Mouse (Mus musculus): ENCODE results near the gene Evx1. TPM values are rescaled to one million over a fixed set of nuclear protein-coding genes. Genes with fewer than 3 reads are reported as not detected.
"Not testable (repeated sequence)": the region's sequence is repeated elsewhere in the genome, so short reads cannot be mapped to it uniquely, and the experiment has no call there.

Gene Evx1
- total and polyA plus RNA-seq, 2 experiments from 2014 or later: 2.1 to 6.2 TPM

DNA sequence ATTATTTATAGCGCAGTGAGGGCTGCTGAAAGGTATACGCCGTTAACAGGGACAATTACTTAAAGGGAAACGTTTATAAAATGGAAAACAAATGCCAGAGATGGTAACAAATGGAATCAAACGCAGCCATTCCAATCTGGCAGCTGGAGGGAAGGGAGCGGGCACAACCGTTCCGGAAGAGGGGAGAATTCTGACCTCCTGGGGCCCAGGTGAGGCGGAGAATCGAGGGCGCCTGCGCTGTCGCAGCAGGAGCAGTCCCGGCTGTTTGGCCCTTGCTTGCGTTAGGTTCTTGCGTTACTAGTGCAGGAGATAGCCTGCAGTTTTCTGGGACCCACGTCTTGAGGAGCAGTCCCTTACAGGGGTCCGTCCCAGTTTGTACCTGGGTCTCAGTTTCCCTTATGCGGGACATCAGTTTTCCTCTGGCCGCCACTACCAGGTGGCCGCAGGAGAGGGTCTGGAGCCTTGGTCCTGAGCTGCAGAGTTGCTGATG lies 8.6 kb downstream of the Evx1 start:
- no peak for TF ChIP-seq CTCF (IDR thresholded peaks at IDR 0.05; ENCODE audit: low read depth)
- Histone ChIP-seq H3K4me3 (ENCODE audit: low read length) (no peak overlapping the region), H3K4me1 (ENCODE audit: insufficient read depth, low read length) (no peaks in the 10 kb centered on the region), H3K9ac (replicated peaks; ENCODE audit: low read length) (no peak overlapping the region), H3K27ac (no peak overlapping the region), H3K36me3 (ENCODE audit: insufficient read depth, low read length) (no peaks in the 10 kb centered on the region), H3K4me2 (ENCODE audit: low read depth, low read length) (no peak overlapping the region), H3K27me3 (ENCODE audit: insufficient read depth, low read length) (peaks cover 87% of the 10 kb centered on the region), H3K9me3 (ENCODE audit: low read length) (no peaks in the 10 kb centered on the region)
- ATAC-seq (no peak), DNase-seq (ENCODE audit: low spot score) (no peak)
- 3% methylated on average over 21 of the region's 21 CpGs for WGBS

DNA sequence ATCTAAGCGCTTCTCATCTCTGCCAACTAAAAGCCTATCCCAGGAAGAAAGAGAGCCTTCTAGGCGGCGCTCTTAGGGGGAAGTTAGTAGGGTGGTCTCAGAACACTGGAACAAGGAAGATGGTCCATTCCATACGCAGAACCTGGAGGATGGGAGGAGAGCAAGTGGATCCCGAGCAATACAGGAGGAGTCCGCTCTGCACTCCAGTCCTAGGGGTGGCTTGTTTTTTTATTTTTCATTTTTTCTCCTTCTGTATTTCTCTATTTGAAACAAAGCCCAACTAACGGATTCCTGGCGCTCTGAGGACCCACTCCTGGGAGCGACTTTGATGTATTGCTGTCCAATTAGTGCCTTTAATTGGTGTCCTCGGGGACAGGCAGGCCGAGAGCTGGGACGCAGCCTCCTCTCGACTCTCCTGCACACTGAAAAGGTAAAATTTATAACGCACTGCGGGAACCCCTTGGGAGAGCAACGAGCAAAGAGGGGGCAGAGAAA lies 9.5 kb downstream of the Evx1 start:
- Histone ChIP-seq H3K36me3 (ENCODE audit: insufficient read depth, low read length) (no peaks in the 10 kb centered on the region), H3K9me3 (ENCODE audit: low read length) (no peaks in the 10 kb centered on the region), H3K4me3 (ENCODE audit: low read length) (no peak overlapping the region), H3K27me3 (ENCODE audit: insufficient read depth, low read length) (peaks cover 78% of the 10 kb centered on the region), H3K27ac (no peak overlapping the region), H3K4me2 (ENCODE audit: low read depth, low read length) (no peak overlapping the region), H3K4me1 (ENCODE audit: insufficient read depth, low read length) (no peaks in the 10 kb centered on the region), H3K9ac (replicated peaks; ENCODE audit: low read length) (no peak overlapping the region)
- TF ChIP-seq CTCF (IDR thresholded peaks at IDR 0.05; ENCODE audit: low read depth): no peak
- ATAC-seq: no peak
- no peak for DNase-seq (ENCODE audit: low spot score)
- WGBS: 2% methylated on average over 16 of the region's 16 CpGs

DNA sequence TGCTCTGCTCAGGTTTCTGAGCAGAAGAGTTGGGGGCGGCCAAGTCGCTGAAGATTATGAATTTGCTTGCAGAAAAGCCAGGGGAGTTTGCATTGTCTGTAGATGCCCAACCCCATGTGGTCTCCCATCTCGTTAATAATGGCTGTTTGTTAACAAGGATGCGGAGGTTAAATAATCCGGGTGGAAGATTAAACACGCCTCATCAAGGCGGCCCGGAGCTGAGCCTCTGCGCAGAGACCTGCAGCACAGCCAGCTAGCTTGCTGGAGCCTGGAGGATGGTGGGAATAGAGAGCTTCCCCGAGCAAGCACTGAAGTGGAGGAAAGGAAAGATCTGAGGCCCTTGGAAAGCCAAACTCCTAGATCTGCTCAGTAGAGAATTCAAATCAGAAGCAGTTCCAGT lies 10.0 kb downstream of the Evx1 start:
- Histone ChIP-seq H3K36me3 (ENCODE audit: insufficient read depth, low read length) (no peaks in the 10 kb centered on the region), H3K9ac (replicated peaks; ENCODE audit: low read length) (no peak overlapping the region), H3K4me1 (ENCODE audit: insufficient read depth, low read length) (no peaks in the 10 kb centered on the region), H3K9me3 (ENCODE audit: low read length) (no peaks in the 10 kb centered on the region), H3K27me3 (ENCODE audit: insufficient read depth, low read length) (peaks cover 73% of the 10 kb centered on the region), H3K4me3 (ENCODE audit: low read length) (no peak overlapping the region), H3K4me2 (ENCODE audit: low read depth, low read length) (no peak overlapping the region), H3K27ac (no peak overlapping the region)
- no peak for TF ChIP-seq CTCF (IDR thresholded peaks at IDR 0.05; ENCODE audit: low read depth)
- ATAC-seq (no peak), DNase-seq (ENCODE audit: low spot score) (no peak)
- WGBS: 2% methylated on average over 10 of the region's 10 CpGs

DNA sequence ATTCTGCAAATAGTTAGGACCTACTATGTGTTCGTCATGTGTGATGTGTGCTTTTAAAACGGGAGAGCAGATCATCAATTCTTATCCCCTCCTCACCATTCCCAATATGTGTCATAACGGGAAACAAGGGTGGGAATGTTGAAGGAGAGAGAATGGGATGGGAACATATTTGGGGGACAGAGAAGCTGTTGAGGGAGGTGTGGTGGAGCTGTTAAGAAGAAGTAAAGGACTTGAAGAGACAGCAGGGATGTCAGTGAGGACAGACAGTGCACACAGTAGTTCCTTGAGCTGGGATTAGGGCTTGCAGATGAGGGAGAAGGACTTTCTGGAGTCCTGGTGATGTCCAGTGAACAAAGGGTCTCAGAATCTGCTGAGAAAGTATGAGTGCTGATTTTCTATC lies 10.8 kb downstream of the Evx1 start:
- H3K27me3 ChIP-seq (ENCODE audit: insufficient read depth, low read length): peaks cover 65% of the 10 kb centered on the region
- no peaks in the 10 kb centered on the region for H3K9me3 ChIP-seq (ENCODE audit: low read length)
- TF ChIP-seq CTCF (IDR thresholded peaks at IDR 0.05; ENCODE audit: low read depth): no peak
- DNase-seq (ENCODE audit: low spot score): no peak
- no peak overlapping the region for H3K9ac ChIP-seq (replicated peaks; ENCODE audit: low read length)
- no peaks in the 10 kb centered on the region for H3K4me1 ChIP-seq (ENCODE audit: insufficient read depth, low read length)
- WGBS: 41% methylated on average over 3 of the region's 3 CpGs
- H3K27ac ChIP-seq: no peak overlapping the region
- no peak overlapping the region for H3K4me3 ChIP-seq (ENCODE audit: low read length)
- no peak for ATAC-seq
- H3K4me2 ChIP-seq (ENCODE audit: low read depth, low read length): no peak overlapping the region
- H3K36me3 ChIP-seq (ENCODE audit: insufficient read depth, low read length): no peaks in the 10 kb centered on the region

DNA sequence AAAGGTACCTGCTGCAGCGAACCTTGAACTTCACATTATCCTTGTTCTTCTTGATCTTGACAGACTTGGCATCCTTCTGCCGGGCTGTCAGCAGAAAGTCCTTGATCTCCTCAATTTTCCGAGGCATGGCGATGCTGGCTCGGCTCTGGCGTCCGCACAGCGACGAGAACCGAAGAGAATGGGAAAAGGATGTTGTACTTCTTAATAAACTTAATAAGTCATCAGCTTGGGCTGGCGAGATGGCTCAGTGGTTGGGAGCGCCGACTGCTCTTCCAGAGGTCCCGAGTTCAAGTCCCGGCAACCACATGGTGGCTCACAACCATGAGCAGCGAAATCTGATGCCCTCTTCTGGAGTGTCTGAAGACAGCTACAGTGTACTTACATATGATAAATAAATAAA lies 33.5 kb downstream of the Evx1 start:
- H3K9ac ChIP-seq (replicated peaks; ENCODE audit: low read length); H3K27me3 ChIP-seq (ENCODE audit: insufficient read depth, low read length); DNase-seq (ENCODE audit: low spot score); H3K4me3 ChIP-seq (ENCODE audit: low read length); H3K36me3 ChIP-seq (ENCODE audit: insufficient read depth, low read length); ATAC-seq; H3K4me1 ChIP-seq (ENCODE audit: insufficient read depth, low read length); H3K9me3 ChIP-seq (ENCODE audit: low read length); H3K4me2 ChIP-seq (ENCODE audit: low read depth, low read length); H3K27ac ChIP-seq: not testable (repeated sequence)
- 93% methylated on average over 16 of the region's 16 CpGs for WGBS

DNA sequence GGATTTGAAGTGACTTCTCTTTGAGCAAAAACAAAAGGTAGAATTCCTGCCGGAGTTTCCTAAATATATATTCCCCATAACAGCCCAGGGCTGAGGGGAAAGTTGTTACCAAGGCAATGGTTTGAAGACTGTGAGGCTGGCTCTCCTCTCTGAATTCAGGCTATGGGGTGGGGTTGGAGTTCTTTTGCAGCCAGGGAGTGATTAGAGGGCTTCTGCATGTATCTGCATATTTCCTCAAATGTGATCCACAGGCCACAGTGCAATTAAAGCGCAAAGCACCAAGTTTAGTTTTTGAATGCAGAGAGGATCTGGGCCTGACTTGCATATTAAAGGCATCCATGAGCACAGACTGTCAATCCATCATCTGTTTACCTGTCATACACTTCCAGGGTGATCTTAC lies 52.7 kb downstream of the Evx1 start:
- TF ChIP-seq CTCF (IDR thresholded peaks at IDR 0.05; ENCODE audit: low read depth): no peak
- Histone ChIP-seq H3K36me3 (ENCODE audit: insufficient read depth, low read length) (no peaks in the 10 kb centered on the region), H3K27me3 (ENCODE audit: insufficient read depth, low read length) (no peaks in the 10 kb centered on the region), H3K4me3 (ENCODE audit: low read length) (no peak overlapping the region), H3K9ac (replicated peaks; ENCODE audit: low read length) (no peak overlapping the region), H3K4me2 (ENCODE audit: low read depth, low read length) (no peak overlapping the region), H3K9me3 (ENCODE audit: low read length) (no peaks in the 10 kb centered on the region), H3K4me1 (ENCODE audit: insufficient read depth, low read length) (peaks cover 8% of the 10 kb centered on the region; the same call in 1 of the 2 replicates), H3K27ac (no peak overlapping the region)
- ATAC-seq: no peak
- DNase-seq (ENCODE audit: low spot score): no peak
- WGBS: 35% methylated on average over 2 of the region's 2 CpGs

DNA sequence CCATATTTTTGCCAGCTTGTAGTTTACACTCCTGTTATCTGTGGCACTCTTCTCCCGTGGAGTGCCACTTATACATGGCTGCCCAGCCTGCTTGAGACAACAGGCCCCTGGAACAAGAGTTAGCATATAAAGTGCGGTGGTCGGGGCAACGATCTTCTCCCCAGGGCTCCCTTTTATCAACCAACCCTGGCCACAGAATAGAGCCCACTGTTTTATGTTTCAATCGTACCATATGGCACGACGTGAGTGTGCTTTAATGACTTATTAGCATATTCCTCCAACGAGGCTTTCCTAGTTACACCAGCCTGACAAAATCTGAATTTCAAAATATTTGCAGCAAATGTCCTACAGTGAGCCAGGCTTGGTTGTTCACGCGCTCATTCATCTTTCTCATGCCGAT lies 53.2 kb downstream of the Evx1 start:
- WGBS: 18% methylated on average over 11 of the region's 11 CpGs
- DNase-seq (ENCODE audit: low spot score) (no peak), ATAC-seq (no peak)
- no peaks in the 10 kb centered on the region for H3K36me3 ChIP-seq (ENCODE audit: insufficient read depth, low read length)
- H3K9me3 ChIP-seq (ENCODE audit: low read length): no peaks in the 10 kb centered on the region
- H3K4me1 ChIP-seq (ENCODE audit: insufficient read depth, low read length): peaks cover 8% of the 10 kb centered on the region; the same call in 1 of the 2 replicates
- H3K4me2 ChIP-seq (ENCODE audit: low read depth, low read length): no peak overlapping the region
- no peaks in the 10 kb centered on the region for H3K27me3 ChIP-seq (ENCODE audit: insufficient read depth, low read length)
- H3K4me3 ChIP-seq (ENCODE audit: low read length): no peak overlapping the region
- H3K9ac ChIP-seq (replicated peaks; ENCODE audit: low read length): no peak overlapping the region
- H3K27ac ChIP-seq: no peak overlapping the region
- no peak for TF ChIP-seq CTCF (IDR thresholded peaks at IDR 0.05; ENCODE audit: low read depth)
